Mouse (Mus musculus) left cerebral cortex, postnatal 14 days (tissue): ENCODE measurements around the gene Slain2. TPM values are rescaled to one million over a fixed set of nuclear protein-coding genes. Genes with fewer than 3 reads are reported as not detected.
"Not testable (repeated sequence)": the region's sequence is repeated elsewhere in the genome, so short reads cannot be mapped to it uniquely, and the experiment has no call there.

Experiments
- DNase-seq, 2 experiments: peaks; one replicate each; pipeline ENCODE4 v3.0.0; 2021 to 2022; ENCODE audit warnings: low spot score in 2 of 2, mixed read lengths in 1 of 2
- intact Hi-C: fragments of 180-260 bp; cut with DNase I; formaldehyde crosslinking; loops from one replicate; pipeline ENCODE4 v1.15.1; 2025
- total RNA-seq, 2 experiments: library from RNA; stranded (reverse); gene quantifications; 2 replicates each; pipeline ENCODE4 v1.2.3; 2021

Slain2 gene
- total RNA-seq, 2 experiments from 2014 or later, result 27.6 to 30.7 TPM

DNA sequence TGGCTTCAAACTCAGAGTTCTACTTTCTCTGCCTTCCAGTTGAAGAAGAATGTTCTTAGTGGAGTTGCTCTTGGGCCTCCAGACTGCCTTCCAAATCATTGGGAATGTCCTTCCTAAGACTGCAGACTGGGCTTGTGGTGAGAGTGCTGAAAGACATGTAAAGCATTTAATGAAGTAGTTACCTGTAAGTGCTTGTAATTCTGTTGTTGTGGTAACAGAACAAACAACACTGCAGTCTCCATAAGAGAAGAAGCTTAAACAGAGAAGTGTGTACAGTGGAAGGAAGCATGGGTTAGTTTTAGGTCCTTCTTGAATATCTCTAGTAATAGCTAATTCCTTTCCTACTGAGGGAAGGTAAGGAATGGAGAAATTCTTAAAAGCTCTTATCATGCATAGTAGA is 13.0 kb downstream of the Slain2 start:
- intact Hi-C loops, result no loop called here
- no peak for DNase-seq

DNA sequence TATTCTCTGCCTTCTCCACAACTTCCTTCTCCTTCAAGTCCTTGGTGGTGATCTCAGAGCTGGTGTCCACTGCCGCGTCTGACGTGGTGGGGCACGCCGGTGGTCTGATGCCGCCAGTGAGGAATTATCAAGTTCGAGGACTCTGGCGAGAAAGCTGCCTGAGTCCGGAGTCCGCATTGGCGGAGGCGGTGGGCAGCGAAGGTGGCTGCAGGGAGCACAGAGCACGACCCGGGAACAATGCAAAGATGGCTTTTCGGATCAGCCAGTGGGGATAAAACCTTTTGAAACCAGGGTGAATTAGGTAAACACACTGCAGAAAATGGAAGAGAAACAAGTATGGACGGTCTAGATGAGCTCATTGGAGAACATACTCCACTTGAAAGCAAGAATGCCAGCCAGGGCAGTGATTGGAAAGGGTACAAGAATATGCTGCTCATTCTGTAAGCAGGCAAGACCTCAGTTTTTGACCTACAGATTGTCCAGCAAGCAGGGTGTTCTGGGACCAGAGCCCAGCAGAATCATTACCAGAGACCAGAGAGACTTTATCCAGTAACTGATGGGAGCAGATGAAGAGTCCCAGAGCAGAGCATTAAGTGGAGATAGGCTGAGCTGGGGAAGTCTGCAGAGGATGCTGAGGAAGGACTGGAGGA is 19.0 kb downstream of the Slain2 start:
- intact Hi-C loops, result no loop called here
- DNase-seq, result no peak

DNA sequence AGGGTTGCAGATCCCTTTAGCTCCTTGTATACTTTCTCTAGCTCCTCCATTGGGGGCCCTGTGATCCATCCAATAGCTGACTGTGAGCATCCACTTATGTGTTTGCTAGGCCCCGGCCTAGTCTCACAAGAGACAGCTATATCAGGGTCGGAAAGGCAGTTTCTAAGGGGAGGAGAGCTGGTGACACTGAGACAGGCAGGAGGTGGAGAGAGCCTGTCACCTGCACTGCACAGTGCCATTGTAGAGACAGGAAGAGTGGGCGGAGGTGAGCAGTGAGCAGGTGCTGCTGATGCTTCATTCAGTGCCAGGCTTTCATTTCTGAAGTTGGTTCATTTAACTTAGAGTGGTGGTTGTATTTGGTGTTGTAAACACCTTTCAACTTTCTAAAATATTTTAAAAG is 24.3 kb downstream of the Slain2 start:
- intact Hi-C loops, DNase-seq: not testable (repeated sequence)

DNA sequence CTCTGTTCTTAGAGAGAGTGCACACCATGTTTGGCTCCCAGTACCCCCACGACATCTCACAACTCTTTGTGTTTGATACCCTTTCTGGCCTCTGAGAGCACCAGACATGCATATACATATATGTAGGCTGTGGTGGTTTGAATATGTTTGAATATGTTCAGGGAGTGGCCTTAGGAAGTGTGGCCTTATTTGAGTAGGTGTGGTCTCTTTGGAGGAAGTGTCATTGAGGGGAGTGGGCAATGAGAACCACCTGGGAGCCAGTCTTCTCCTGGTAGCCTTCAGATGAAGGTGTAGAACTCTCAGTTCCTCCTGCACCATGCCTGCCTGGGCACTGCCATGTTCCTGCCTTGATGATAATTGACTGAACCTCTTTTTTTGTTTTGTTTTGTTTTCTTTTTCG is 25.2 kb downstream of the Slain2 start:
- intact Hi-C loops, result no loop called here
- DNase-seq, result no peak

DNA sequence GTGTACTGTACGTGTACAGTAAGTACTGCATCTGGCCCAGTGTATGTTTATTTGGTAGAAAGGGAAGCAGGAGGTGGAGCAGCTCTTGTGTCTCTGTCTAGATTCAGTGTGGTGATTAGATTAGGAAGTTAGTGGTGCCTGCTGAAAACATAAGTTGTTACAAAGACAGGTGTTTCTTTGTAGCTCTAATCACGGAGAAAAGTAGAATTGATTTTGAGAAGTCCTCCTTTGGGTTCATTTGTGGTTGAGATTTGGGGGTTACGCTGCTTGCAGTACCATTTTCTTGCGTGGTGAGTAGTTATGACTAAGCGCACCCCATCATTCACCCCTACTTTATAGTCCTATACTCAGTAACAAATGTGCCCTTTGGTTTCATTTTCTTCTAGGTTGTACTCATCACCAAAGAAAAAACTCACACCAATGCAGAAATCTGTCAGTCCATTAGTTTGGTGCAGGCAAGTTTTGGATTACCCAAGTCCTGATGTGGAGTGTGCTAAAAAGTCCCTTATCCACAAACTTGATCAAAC is 26.9 kb downstream of the Slain2 start:
- DNase-seq, result no peak
- intact Hi-C loops, result no loop called here

DNA sequence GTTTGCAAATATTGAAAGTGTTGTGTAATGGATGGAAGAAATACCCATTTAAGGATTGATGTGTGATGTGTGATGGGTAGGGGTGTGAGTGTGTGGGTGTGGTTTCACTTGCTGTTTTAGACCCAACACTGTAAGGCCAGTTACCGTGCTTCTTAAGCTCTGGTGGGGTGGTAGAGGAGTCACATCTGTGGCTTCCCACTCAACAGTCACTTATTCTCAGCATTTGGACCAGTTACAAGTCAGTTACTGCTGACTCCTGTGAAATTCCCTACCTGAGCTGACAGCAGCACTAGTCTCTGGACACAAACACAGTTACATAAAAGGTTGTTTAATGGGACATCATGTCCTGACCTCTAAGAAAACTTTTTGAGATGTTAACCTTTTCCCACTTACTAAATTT is 34.0 kb downstream of the Slain2 start:
- no peak for DNase-seq

DNA sequence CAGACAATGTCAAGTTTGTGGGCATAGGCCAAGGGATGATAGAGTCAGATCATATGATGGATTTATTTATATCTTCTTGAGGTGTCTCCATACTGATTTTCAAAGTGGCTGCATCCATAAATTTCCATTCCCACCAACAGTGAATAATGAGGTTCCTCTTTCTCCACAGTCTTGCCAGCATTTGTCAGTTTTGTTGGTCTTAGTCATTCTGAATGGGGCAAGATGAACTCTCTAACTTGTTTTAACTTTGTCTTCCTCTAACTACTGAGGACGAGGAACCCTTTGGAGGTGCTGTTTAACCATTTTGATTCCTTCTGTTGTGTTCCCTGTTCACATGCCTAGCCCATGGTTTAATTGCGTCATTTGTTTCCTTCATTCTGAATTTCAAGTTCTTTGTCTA is 36.1 kb downstream of the Slain2 start:
- no peak for DNase-seq
- intact Hi-C loops, result no loop called here

More for the DNA sequence above, 34.0 kb downstream of the Slain2 start:
- intact Hi-C loops, result no loop called here

DNA sequence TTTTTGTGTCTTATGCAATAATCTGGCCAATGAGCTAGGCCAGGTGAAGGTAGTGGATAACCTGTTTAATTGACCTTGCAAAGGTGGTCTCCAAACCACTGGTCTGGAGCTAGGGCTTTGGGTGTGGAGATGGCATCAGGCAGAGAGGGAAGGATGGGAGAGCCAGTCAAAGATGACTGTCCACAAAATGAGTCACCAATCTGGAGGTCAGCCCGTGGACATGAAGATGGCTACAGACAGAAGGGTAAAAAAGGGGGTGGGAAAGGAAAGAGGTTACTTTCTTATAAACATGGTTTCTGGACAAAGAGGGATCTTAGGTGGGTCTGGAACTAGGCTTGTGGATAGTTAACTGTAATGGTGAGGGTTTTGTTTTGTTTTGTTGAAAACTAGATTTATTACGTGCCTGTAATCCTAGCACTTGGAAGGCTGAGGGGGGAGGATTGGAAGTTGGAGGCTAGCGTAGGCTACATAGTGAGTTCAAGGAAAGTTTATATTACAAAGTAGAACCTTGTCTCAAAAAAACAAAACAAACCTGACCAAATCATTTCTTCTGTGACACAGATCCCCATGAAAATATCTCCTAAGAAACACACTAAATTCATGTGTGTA is 40.0 kb downstream of the Slain2 start:
- intact Hi-C loops, result no loop called here
- no peak for DNase-seq

DNA sequence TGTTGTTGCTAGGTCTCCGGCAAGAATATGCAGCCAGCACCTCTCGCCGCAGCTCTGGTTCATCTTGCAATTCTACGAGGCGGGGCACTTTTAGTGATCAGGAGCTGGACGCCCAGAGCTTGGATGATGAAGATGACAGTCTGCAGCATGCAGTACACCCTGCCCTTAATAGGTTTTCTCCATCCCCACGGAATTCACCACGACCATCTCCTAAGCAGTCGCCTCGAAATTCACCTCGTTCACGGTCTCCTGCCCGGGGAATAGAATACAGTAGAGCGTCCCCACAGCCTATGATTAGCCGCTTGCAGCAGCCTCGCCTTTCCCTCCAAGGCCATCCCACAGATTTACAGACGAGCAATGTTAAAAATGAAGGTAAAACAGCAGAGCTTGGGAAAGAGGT is 43.2 kb downstream of the Slain2 start:
- DNase-seq, result no peak
- intact Hi-C loops, result no loop called here

DNA sequence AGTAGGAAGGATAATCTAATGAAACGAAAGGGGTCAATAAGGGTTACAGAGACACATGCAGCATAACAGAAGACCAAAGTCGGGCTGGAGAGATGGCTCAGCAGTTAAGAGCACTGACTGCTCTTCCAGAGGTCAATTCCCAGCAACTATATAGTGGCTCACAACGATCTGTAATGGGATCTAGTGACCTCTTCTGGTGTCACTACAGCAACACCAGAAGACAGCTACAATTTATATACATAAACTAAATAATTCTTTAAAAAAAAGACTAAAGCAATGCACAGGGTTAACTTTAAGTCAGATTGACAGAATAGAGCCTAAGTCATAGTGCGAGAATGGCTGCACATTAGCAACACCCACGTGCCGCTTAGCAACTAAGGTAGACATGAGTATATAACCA is 46.0 kb downstream of the Slain2 start:
- intact Hi-C loops, result no loop called here
- no peak for DNase-seq

DNA sequence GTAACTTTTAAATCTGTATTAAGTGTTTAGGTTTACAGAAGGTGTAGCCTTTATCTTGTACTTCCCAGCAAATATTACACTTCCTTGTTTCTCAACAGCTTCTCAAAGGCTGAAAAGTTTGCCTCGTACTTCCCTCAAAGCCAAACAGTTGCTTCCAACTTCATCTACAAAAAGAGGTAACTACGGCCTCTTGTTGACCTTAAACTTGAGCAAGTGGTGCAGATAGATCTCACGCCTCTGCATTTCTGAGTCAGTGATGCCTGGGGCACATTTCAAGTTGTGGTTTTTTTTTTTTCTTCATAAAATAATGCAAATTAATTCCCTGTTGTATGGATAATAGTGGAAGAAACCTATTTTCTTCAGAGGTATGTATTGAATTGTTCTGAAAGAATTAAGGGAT is 51.6 kb downstream of the Slain2 start:
- DNase-seq, result no peak
- intact Hi-C loops, result no loop called here

DNA sequence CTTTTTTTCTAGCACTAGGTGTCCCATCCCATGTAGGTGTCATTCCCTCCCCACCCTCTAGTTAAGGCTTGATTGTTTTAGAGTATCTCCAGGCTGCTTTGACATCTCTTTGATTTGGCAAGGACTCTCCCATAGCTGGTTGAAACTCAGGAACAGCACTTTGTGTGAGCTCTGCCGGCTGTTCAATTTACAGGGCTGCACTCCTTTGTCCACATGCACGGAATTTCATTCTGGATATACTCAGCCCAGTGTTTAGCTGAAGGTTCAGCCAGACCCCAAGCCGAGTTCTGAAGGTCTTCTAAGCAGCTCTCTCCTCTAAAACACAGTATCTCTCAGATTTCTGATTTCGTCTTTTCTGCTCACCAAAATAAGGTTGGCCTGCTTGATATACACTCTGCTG is 58.3 kb downstream of the Slain2 start:
- DNase-seq, result no peak
- intact Hi-C loops, result no loop called here

DNA sequence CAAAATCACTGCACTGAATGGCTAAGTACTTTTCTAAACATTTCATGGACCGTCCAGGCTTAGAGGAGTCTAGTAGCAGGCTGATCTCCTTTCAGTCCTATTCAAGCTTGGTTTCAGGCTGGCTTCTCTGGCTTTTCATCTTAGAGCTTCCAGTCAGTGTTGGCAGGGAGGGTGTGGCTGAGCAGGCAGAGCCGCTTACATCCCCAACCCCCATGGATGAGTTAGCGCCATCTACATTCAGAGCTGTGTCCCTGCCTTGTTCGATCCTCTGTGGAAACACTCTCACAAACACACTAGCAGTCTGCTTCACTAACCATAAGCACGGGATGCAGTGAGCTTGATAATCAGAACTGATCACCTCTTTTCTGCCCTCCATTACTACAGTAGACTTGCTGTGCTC is 58.8 kb downstream of the Slain2 start:
- peak in 1 of 2 experiments; percentile 20 for DNase-seq
- intact Hi-C loops, result no loop called here

DNA sequence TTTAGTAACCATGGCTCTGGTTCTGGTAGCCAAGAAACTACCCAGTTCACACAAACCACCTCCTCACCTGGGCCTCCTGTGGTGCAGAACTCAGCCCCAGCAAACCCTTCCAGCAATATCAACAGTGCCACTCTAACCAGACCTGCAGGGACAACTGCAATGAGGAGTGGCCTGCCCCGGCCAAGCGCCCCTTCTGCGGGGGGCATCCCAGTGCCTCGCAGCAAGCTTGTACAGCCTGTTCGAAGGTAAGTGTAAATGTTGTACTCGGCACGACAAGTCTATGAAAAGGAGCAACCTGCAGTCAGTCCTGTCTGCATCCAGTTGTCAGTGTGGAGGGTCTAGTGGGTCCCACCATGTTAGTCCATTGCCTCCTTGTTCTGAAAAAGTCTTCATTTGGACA is 60.5 kb downstream of the Slain2 start, which contains the start of gene Gm10135:
Gm10135 (minus strand) TSS at position 101 of the 400 bp plus-strand sequence.
- intact Hi-C loops, result no loop called here
- no peak for DNase-seq

DNA sequence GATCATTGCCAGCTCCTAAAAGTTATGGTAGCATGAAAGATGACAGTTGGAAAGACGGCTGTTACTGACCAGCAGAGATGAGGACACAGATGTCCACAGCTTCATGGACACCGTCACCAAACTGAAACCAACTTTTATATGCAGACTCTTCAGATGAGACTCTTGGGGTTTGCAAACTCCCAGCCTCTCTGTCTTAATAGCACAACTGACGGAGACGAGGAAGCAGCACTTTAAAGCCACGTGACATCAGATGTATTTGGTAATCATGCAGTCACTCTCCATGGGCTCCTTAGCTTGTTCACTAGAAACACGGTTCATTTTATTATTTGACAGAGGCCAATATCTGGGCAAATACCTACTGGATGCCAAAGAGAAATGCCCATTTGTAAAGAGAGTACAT is 61.9 kb downstream of the Slain2 start:
- intact Hi-C loops, result no loop called here
- DNase-seq, result no peak

DNA sequence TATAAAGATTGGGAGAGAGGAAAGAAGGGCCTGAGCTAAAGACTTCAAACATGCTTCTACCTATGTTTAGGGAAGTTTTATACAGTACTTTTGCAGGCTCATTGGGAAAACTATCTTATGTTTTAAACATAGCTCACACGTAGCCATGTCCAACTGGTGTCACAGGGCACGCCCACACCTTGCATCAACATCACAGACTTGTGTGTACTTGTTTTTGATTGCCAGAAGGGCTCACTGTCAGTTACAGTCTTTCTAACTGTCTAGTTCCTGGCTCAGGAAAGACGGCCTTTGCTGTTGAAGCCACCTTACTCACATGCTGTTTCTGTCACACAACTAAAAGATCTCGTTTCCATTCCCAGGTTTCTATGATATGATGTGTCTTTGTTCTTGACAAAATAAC is 62.4 kb downstream of the Slain2 start:
- intact Hi-C loops, result no loop called here
- DNase-seq, result no peak

DNA sequence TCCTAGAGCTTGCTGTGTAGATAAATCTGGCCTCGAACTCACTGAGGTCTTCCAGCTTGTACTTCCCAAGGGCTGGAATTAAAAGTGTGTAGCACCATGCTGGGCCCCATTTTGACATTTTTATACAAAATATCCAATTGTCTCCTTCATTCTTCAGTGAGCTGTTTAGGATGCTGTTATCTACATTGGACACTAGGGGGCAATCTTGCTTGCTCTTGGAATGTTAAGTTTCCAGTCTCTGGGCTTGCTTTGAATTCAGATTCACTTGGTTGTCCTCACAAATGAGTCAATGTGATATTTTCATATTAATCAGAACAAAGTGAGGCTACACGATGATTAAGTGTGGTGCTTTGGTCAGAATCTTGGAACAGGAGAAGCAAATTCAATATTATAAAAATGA is 70.0 kb downstream of the Slain2 start:
- DNase-seq, result peak; percentile 44 to 62
- intact Hi-C loops, result loop anchor here (1.0 to 2.0 kb wide), 2 partner anchors 87 to 399 kb away; no protein-coding TSS in a partner anchor

DNA sequence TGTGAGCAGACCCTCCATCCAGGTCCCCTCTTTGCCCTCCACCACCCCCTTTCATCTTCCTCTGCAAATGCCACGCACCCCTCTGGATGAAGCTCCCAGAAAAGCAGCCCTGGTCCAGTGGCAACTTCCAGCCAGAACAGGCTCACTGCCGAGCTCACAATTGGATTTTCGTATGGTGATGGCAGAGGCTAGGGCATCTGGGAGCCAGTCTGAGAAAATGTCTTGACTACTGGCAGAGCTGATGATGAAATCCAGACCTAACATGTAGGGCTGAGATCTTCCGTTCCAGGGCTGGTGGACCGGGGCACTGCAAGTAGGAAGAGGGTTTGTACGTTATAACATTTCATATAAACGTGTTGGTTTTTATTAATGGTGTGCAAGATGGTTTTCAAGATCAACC is 73.7 kb downstream of the Slain2 start:
- intact Hi-C loops, result no loop called here
- DNase-seq, result no peak

DNA sequence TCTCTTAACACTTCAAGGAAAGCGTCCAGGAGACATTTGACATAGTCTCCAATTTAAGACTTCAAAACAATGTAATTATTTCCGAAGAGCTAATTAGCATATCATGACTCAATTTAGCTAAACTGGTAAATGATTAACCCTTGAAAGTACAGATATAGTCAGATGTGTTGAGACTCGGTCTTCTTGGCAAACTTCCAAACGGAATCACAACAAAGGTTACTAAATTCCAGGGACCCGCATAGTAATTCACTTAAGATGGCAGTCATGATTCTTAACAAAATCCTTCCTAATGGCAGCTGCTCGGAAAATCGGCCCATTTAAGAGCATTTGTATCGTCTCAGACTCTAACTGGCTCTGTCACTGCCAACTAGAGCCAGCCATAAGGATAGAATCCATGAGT is 75.7 kb downstream of the Slain2 start:
- intact Hi-C loops, result no loop called here
- no peak for DNase-seq

DNA sequence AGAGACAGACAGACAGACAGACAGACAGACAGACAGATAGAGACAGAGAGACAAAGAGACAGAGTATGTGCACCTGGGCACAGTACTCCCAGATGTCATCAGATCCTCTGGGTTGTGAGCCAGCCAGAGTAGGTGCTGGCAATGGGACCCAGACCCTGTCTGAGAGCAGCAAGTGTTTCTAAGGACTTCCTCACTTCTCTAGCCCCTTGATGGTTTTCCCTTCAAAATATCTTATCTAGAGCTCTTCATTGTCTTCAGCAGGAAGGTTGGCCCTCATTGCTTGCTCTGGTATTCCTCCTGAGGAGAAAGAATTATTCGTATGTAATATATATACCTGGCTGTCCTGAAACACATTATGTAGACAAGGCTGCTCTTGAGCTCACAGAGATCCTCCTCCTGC is 78.4 kb downstream of the Slain2 start:
- intact Hi-C loops, result no loop called here
- DNase-seq, result no peak

DNA sequence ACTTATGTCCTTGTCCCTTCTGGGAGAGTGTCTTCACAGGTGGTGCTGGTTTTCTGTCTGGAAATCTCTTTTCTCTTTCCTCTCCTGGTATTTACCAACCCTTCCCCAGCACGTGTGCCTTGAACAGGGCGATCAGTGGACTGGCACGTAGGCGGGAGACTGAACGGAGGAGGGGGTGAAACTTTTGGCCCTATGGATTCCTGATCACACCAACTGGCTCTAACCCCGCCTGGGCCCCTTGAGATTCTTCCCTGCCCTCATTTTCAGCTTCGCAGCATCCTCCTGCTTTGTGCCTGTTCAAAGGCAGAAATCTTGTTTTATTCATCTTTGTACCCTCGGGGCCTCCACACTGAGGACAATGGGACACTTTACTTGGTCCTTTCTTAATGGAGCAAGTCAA is 80.3 kb downstream of the Slain2 start:
- no peak for DNase-seq
- intact Hi-C loops, result no loop called here
